Mouse (Mus musculus) CH12.LX (cell line): ENCODE measurements around the gene Fam173a. TPM values are rescaled to one million over a fixed set of nuclear protein-coding genes. Genes with fewer than 3 reads are reported as not detected.

ENCODE experiments used
- DNase-seq: peaks from one replicate; pipeline ENCODE4 v3.0.0-alpha.2; 2013; ENCODE audit errors: extremely low read depth
- H3K27ac ChIP-seq: 2 replicates; pipeline ENCODE4 v1.5.1; 2012; ENCODE audit warnings: low read depth, mild to moderate bottlenecking, control low read depth, moderate library complexity; ENCODE audit not compliant: insufficient read depth
- H3K27me3 ChIP-seq: replicated peaks from 2 replicates; pipeline ENCODE3; 2012; ENCODE audit warnings: inconsistent platforms
- H3K36me3 ChIP-seq, 2 experiments: replicated peaks in 1 of 2; 2 replicates each; pipeline versions ENCODE3 to v1.6.1; 2012; ENCODE audit warnings: inconsistent platforms in 1 of 2, low read length in 1 of 2, mild to moderate bottlenecking in 1 of 2, mixed read lengths in 1 of 2, moderate library complexity in 1 of 2; ENCODE audit not compliant: control insufficient read depth in 1 of 2, insufficient read depth in 1 of 2
- H3K4me1 ChIP-seq, 2 experiments: 2 replicates each; pipeline ENCODE4 v1.6.1; 2012; ENCODE audit warnings: inconsistent platforms in 1 of 2, moderate library complexity in 1 of 2; ENCODE audit not compliant: insufficient read depth in 2 of 2, control insufficient read depth in 1 of 2
- H3K4me2 ChIP-seq: 2 replicates; pipeline ENCODE4 v1.6.1; 2012; ENCODE audit warnings: low read depth, mild to moderate bottlenecking, control low read depth; ENCODE audit not compliant: poor library complexity, insufficient read depth, severe bottlenecking
- H3K4me3 ChIP-seq, 3 experiments: fragments of 150-350 bp in 1 of 3; sonication (generic) in 1 of 3; replicated peaks in 1 of 3; 2 replicates each; pipeline versions ENCODE3 to v1.5.1; 2011 to 2012; ENCODE audit warnings: low read depth in 2 of 3, low read length in 2 of 3, mild to moderate bottlenecking in 2 of 3, moderate library complexity in 2 of 3, control low read depth in 1 of 3, improper control_type of control experiment in 1 of 3, inconsistent platforms in 1 of 3, mixed read lengths in 1 of 3; ENCODE audit not compliant: poor library complexity in 1 of 3
- H3K79me2 ChIP-seq: replicated peaks from 2 replicates; pipeline ENCODE4 v1.6.1; 2012; ENCODE audit warnings: mild to moderate bottlenecking, moderate library complexity; ENCODE audit not compliant: control insufficient read depth, poor library complexity, insufficient read depth, severe bottlenecking; ENCODE audit errors: extremely low read depth
- H3K9ac ChIP-seq: 2 replicates; pipeline ENCODE4 v1.6.1; 2012; ENCODE audit warnings: low read depth, mild to moderate bottlenecking, control low read depth, moderate library complexity; ENCODE audit not compliant: insufficient read depth
- H3K9me3 ChIP-seq: replicated peaks from 2 replicates; pipeline ENCODE3; 2012; ENCODE audit warnings: low read length, inconsistent platforms, mixed read lengths
- BHLHE40 ChIP-seq: IDR thresholded peaks from 2 replicates; pipeline ENCODE4 v1.6.1; 2011; ENCODE audit warnings: mild to moderate bottlenecking, low read depth, low read length, improper control_type of control experiment
- CHD1 ChIP-seq: IDR thresholded peaks from 2 replicates; pipeline ENCODE4 v1.6.1; 2012; ENCODE audit warnings: low read depth, low read length, improper control_type of control experiment, inconsistent platforms
- CHD2 ChIP-seq: IDR thresholded peaks from 2 replicates; pipeline ENCODE4 v1.6.1; 2011; ENCODE audit warnings: low read length, improper control_type of control experiment
- E2F4 ChIP-seq: IDR thresholded peaks from 2 replicates; pipeline ENCODE4 v1.6.1; 2011; ENCODE audit warnings: low read depth, low read length, improper control_type of control experiment; ENCODE audit not compliant: insufficient replicate concordance
- ELF1 ChIP-seq: IDR thresholded peaks from 2 replicates; pipeline ENCODE4 v1.6.1; 2014; ENCODE audit warnings: low read depth, mild to moderate bottlenecking, inconsistent platforms, low read length, improper control_type of control experiment
- EP300 ChIP-seq: IDR thresholded peaks from 2 replicates; pipeline ENCODE4 v1.6.1; 2011; ENCODE audit warnings: low read length, improper control_type of control experiment
- ETS1 ChIP-seq: conservative IDR thresholded peaks from 2 replicates; pipeline ENCODE4 v1.6.1; 2012; ENCODE audit warnings: low read depth, mild to moderate bottlenecking, inconsistent platforms, low read length, improper control_type of control experiment, moderate library complexity
- GABPA ChIP-seq: IDR thresholded peaks from 2 replicates; pipeline ENCODE4 v1.6.1; 2012; ENCODE audit warnings: low read depth, low read length, improper control_type of control experiment, inconsistent platforms; ENCODE audit not compliant: insufficient replicate concordance
- HCFC1 ChIP-seq: IDR thresholded peaks from 2 replicates; pipeline ENCODE4 v1.6.1; 2012; ENCODE audit warnings: low read depth, mild to moderate bottlenecking, inconsistent platforms, low read length, improper control_type of control experiment
- JUND ChIP-seq: conservative IDR thresholded peaks from 2 replicates; pipeline ENCODE4 v1.6.1; 2011; ENCODE audit warnings: low read depth, low read length, improper control_type of control experiment
- MAFK ChIP-seq: IDR thresholded peaks from 2 replicates; pipeline ENCODE4 v1.6.1; 2011; ENCODE audit warnings: low read length, improper control_type of control experiment; ENCODE audit not compliant: insufficient replicate concordance
- MAX ChIP-seq: IDR thresholded peaks from 2 replicates; pipeline ENCODE4 v1.6.1; 2011; ENCODE audit warnings: low read length, improper control_type of control experiment
- MAZ ChIP-seq: IDR thresholded peaks from 2 replicates; pipeline ENCODE4 v1.6.1; 2012; ENCODE audit warnings: low read depth, mild to moderate bottlenecking, inconsistent platforms, low read length, improper control_type of control experiment, moderate library complexity
- MEF2A ChIP-seq: IDR thresholded peaks from 2 replicates; pipeline ENCODE4 v1.6.1; 2014; ENCODE audit warnings: low read depth, mild to moderate bottlenecking, inconsistent platforms, low read length, improper control_type of control experiment, borderline replicate concordance
- MXI1 ChIP-seq: IDR thresholded peaks from 2 replicates; pipeline ENCODE4 v1.6.1; 2011; ENCODE audit warnings: mild to moderate bottlenecking, low read depth, low read length, improper control_type of control experiment
- MYC ChIP-seq: IDR thresholded peaks from 2 replicates; pipeline ENCODE4 v1.6.1; 2011; ENCODE audit warnings: low read depth, mild to moderate bottlenecking, improper control_type of control experiment, low read length
- NRF1 ChIP-seq: IDR thresholded peaks from 2 replicates; pipeline ENCODE4 v1.6.1; 2014; ENCODE audit warnings: low read depth, mild to moderate bottlenecking, inconsistent platforms, low read length, improper control_type of control experiment, moderate library complexity
- PAX5 ChIP-seq: IDR thresholded peaks from 2 replicates; pipeline ENCODE4 v1.6.1; 2012; ENCODE audit warnings: low read length, inconsistent platforms, mixed read lengths
- POLR2A ChIP-seq: IDR thresholded peaks from 2 replicates; pipeline ENCODE4 v1.6.1; 2011; ENCODE audit warnings: low read depth, mild to moderate bottlenecking, improper control_type of control experiment, low read length
- POLR2AphosphoS2 ChIP-seq: IDR thresholded peaks from 2 replicates; pipeline ENCODE4 v1.6.1; 2011; ENCODE audit warnings: low read depth, low read length, improper control_type of control experiment
- RAD21 ChIP-seq: IDR thresholded peaks from 2 replicates; pipeline ENCODE4 v1.6.1; 2011; ENCODE audit warnings: low read depth, mild to moderate bottlenecking, low read length, improper control_type of control experiment, moderate library complexity
- RCOR1 ChIP-seq: conservative IDR thresholded peaks from 2 replicates; pipeline ENCODE4 v1.6.1; 2012; ENCODE audit warnings: low read depth, mild to moderate bottlenecking, inconsistent platforms, low read length, improper control_type of control experiment
- SIN3A ChIP-seq: IDR thresholded peaks from 2 replicates; pipeline ENCODE4 v1.6.1; 2012; ENCODE audit warnings: low read length, improper control_type of control experiment, inconsistent platforms
- TBP ChIP-seq: conservative IDR thresholded peaks from 2 replicates; pipeline ENCODE4 v1.6.1; 2011; ENCODE audit warnings: low read depth, low read length, improper control_type of control experiment
- USF1 ChIP-seq: IDR thresholded peaks from 2 replicates; pipeline ENCODE4 v1.6.1; 2014; ENCODE audit warnings: low read depth, mild to moderate bottlenecking, inconsistent platforms, low read length, improper control_type of control experiment
- USF2 ChIP-seq: conservative IDR thresholded peaks from 2 replicates; pipeline ENCODE4 v1.6.1; 2011; ENCODE audit warnings: low read depth, low read length, improper control_type of control experiment
- ZC3H11A ChIP-seq: IDR thresholded peaks from 2 replicates; pipeline ENCODE4 v1.6.1; 2012; ENCODE audit warnings: low read depth, mild to moderate bottlenecking, inconsistent platforms, low read length, improper control_type of control experiment
- ZNF384 ChIP-seq: IDR thresholded peaks from 2 replicates; pipeline ENCODE4 v1.6.1; 2012; ENCODE audit warnings: low read depth, low read length, improper control_type of control experiment, inconsistent platforms
- dilution Hi-C: fragments of 300-500 bp; cut with MboI; formaldehyde crosslinking; loops from 2 replicates; pipeline ENCODE4 v1.14.3; 2020; ENCODE audit warnings: low sequenced_read_pairs; ENCODE audit not compliant: extremely low pct_unique_long_range_greater_than_20kb, extremely low pct_ligation_motif_present
- in situ Hi-C: fragments of 300-500 bp; cut with MboI; formaldehyde crosslinking; loops from 3 replicates; pipeline ENCODE4 v1.14.3; 2019; ENCODE audit warnings: low sequenced_read_pairs, low pct_ligation_motif_present, low pct_unique_long_range_greater_than_20kb, mixed read lengths
- polyA plus RNA-seq: library from polyadenylated mRNA; unstranded; fragments of >175 nt; gene quantifications from 2 replicates; pipeline ENCODE4 v1.2.1, GENCODE M21; 2012; ENCODE audit warnings: low read depth; ENCODE audit not compliant: insufficient read length
- total RNA-seq, 2 experiments: library from RNA; depleted of rRNA; stranded (reverse); fragments of 300-350 nt in 1 of 2; fragments of >200 nt in 1 of 2; gene quantifications; 2 replicates each; pipeline ENCODE4 v1.2.3; 2012 to 2014

The Fam173a gene
- total and polyA plus RNA-seq, 3 experiments: 25.5 to 68.3 (median 25.5) TPM

GRCm38 (mm10) chr17:25832436-25833290 lies 40.0 kb upstream of the Fam173a start (continued):
- TF ChIP-seq CHD1 (no peak), MXI1 (peak; percentile 91), MAZ (no peak; the same call in 1 of the 2 replicates), POLR2A (peak; percentile 90), E2F4 (no peak), RCOR1 (no peak), MEF2A (peak; percentile 41; the same call in 1 of the 2 replicates), ZC3H11A (no peak), RAD21 (no peak), JUND (no peak), PAX5 (no peak)
- TF ChIP-seq, all 38 proteins: peak for 19

- peaks cover 14% of the 10 kb centered on the region for H3K79me2 ChIP-seq
- no peaks in the 10 kb centered on the region for H3K9me3 ChIP-seq
- H3K36me3 ChIP-seq: peaks cover 56 to 77% of the 10 kb centered on the region in 2 experiments
- H3K4me1 ChIP-seq: peaks cover 23 to 48% of the 10 kb centered on the region in 2 experiments
- DNase-seq: no peak
- no peak for TF ChIP-seq SIN3A
- no peak for TF ChIP-seq CHD2
- no peak for TF ChIP-seq RCOR1
- TF ChIP-seq ELF1: no peak
- no peak for TF ChIP-seq ETS1
- no peak for TF ChIP-seq BHLHE40
- no peak for TF ChIP-seq USF1
- no peak for TF ChIP-seq GABPA
- no peak for TF ChIP-seq MXI1
- no peak for TF ChIP-seq MYC
- no peak for TF ChIP-seq MAX
- TF ChIP-seq NRF1: no peak
- no peak for TF ChIP-seq MAFK
- no peak for TF ChIP-seq EP300
- TF ChIP-seq ZNF384: no peak
- TF ChIP-seq MAZ: no peak
- no peak for TF ChIP-seq HCFC1
- no peak for TF ChIP-seq USF2
- TF ChIP-seq TBP: no peak
- no peak for TF ChIP-seq POLR2AphosphoS2
- dilution Hi-C loops: no loop called here
- H3K27ac ChIP-seq: no peak overlapping the region
- in situ Hi-C loops: no loop called here
- peak overlapping the region; percentile 71 to 81 (median 80) for H3K4me3 ChIP-seq
- H3K4me2 ChIP-seq: peak overlapping the region; percentile 85
- no peaks in the 10 kb centered on the region for H3K27me3 ChIP-seq
- H3K9ac ChIP-seq: peak overlapping the region; percentile 90
Observed at GRCm38 (mm10) chr17:25831451-25832281, 39.0 kb upstream of the Fam173a start.
